Mouse (Mus musculus): ENCODE measurements around the gene Krt222. TPM values are rescaled to one million over a fixed set of nuclear protein-coding genes. Genes with fewer than 3 reads are reported as not detected.

Gene Krt222
- polyA plus RNA-seq, 1 experiment from 2014 or later, result 8.9 TPM

- no peak overlapping the region for H3K27ac ChIP-seq (replicated peaks)
- no peaks in the 10 kb centered on the region for H3K9me3 ChIP-seq
- no peak overlapping the region for H3K9ac ChIP-seq
- no peak for ATAC-seq (ENCODE audit: low FRiP score, low read depth)
- no peak overlapping the region for H3K4me3 ChIP-seq
- H3K36me3 ChIP-seq, result peaks cover 33% of the 10 kb centered on the region
- H3K27me3 ChIP-seq, result no peaks in the 10 kb centered on the region
- H3K4me1 ChIP-seq (replicated peaks), result no peaks in the 10 kb centered on the region
- WGBS, result 28% methylated on average over 2 of the region's 2 CpGs
- no peak overlapping the region for H3K4me2 ChIP-seq
Measured at GRCm38 (mm10) chr11:99207449-99207848, 36.4 kb downstream of the Krt222 start.

DNA sequence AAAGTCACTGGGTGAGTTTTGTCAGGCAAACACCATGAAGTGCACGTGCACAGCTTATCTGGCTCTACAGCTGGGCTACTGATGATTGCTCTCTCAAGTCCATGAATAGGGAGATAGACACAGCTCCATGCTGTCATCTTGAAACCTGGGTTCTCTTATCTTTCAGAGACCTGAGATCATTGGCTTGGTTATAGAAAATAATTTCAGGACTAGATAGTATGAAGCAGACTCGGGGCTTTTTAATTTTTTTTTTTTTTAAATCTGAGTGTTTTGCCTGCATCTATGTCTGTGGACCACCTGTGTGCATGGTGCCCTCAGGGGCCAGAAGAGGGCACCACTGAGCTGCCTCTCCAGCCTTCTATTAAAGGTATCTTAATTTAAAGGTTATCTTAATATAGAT is 36.9 kb downstream of the Krt222 start:
- no peak for ATAC-seq (ENCODE audit: low FRiP score, low read depth)
- no peaks in the 10 kb centered on the region for H3K9me3 ChIP-seq
- H3K4me1 ChIP-seq (replicated peaks), result no peaks in the 10 kb centered on the region
- no peak overlapping the region for H3K9ac ChIP-seq
- H3K4me3 ChIP-seq, result no peak overlapping the region
- no peak overlapping the region for H3K4me2 ChIP-seq
- peaks cover 28% of the 10 kb centered on the region for H3K36me3 ChIP-seq
- WGBS, result 39% methylated on average over 2 of the region's 2 CpGs
- H3K27me3 ChIP-seq, result no peaks in the 10 kb centered on the region
- H3K27ac ChIP-seq (replicated peaks), result no peak overlapping the region

DNA sequence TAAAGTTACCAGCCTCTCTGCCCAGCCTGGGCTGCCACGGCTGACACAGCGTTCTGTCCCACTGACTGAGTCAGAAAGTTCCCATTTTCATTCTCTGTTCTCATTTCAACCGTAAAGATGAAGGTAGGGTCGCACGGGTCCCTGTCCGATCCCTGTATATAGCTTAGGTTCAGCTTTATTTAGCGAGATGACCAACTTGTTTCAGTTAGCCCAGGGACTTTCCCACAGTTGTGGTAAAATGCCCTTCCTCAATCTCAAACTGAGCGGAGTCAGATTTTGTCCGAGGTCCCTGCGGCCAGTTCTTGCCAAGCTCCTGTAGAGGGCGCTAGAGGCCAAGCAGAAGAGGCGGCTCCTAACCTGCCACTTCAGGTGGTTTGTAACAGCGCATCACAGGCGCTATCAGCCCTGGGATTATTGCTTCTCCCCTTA is 54.7 kb downstream of the Krt222 start:
- no peaks in the 10 kb centered on the region for H3K9me3 ChIP-seq
- 23% methylated on average over 14 of the region's 14 CpGs for WGBS
- no peak overlapping the region for H3K9ac ChIP-seq
- H3K36me3 ChIP-seq, result no peaks in the 10 kb centered on the region
- no peak overlapping the region for H3K4me3 ChIP-seq
- no peaks in the 10 kb centered on the region for H3K4me1 ChIP-seq (replicated peaks)
- no peak overlapping the region for H3K4me2 ChIP-seq
- ATAC-seq (ENCODE audit: low FRiP score, low read depth), result no peak
- H3K27ac ChIP-seq (replicated peaks), result no peak overlapping the region
- peaks cover 6% of the 10 kb centered on the region; the same call in 1 of the 2 replicates for H3K27me3 ChIP-seq

DNA sequence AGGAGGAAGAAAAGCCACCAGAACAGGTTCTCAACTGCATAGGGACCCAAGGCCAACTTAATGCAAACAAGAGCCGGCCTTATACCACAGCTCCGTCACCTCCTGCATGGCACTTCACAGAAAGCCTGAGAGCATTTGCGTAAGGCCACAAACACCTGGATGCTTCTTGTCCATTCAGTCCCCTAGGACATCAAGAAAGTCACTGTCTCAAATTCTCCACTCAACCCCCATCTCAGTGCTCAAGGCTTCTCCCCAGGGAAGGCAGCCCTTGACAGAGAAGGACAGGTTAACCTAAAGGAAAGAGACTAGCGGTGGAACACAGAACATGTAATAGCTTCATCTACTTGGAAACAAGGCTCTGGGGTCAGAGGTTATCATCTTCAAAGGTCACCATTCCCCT is 56.5 kb downstream of the Krt222 start:
- Histone ChIP-seq H3K9ac (no peak overlapping the region), H3K4me1 (replicated peaks) (0 out of 2 replicates have a peak, but pooled peaks cover 3% of the 10 kb centered on the region), H3K27ac (replicated peaks) (no peak overlapping the region), H3K4me2 (no peak overlapping the region), H3K9me3 (no peaks in the 10 kb centered on the region), H3K27me3 (peaks cover 6% of the 10 kb centered on the region; the same call in 1 of the 2 replicates), H3K4me3 (no peak overlapping the region), H3K36me3 (no peaks in the 10 kb centered on the region)
- 94% methylated on average over 4 of the region's 4 CpGs for WGBS
- no peak for ATAC-seq (ENCODE audit: low FRiP score, low read depth)

DNA sequence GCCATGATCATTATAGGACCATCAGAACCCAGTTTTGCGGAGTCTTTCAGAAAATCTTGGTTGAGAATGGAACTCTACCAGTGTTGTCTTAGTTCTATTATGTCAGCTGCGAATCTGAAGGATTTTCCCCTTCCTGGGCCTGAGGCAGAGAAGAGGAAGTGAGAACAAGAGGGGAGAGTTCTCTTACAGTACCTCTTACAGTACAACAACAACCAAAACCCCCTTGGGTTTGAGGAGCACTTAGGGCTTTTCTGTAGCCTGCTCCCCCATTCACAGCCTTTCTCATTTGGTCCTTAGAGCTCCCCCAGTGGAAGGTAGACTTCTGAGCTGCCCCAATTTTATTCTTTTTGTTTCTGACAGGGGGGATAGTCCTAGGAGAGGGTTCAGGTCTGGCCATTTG is 57.0 kb downstream of the Krt222 start:
- 0 out of 2 replicates have a peak, but pooled peaks cover 3% of the 10 kb centered on the region for H3K4me1 ChIP-seq (replicated peaks)
- H3K4me3 ChIP-seq, result no peak overlapping the region
- H3K36me3 ChIP-seq, result no peaks in the 10 kb centered on the region
- 77% methylated on average over 2 of the region's 2 CpGs for WGBS
- no peak overlapping the region for H3K9ac ChIP-seq
- no peaks in the 10 kb centered on the region for H3K9me3 ChIP-seq
- no peak overlapping the region for H3K27ac ChIP-seq (replicated peaks)
- no peak overlapping the region for H3K4me2 ChIP-seq
- H3K27me3 ChIP-seq, result peaks cover 6% of the 10 kb centered on the region; the same call in 1 of the 2 replicates
- ATAC-seq (ENCODE audit: low FRiP score, low read depth), result no peak

Other genes starting within 250 kb of the Krt222 start
- gene Top2a, start 219.9 kb downstream of the Krt222 start, polyA plus RNA-seq (2015; fragmentation: Nextera tagmentation; extraction: Ambion mirVana), result 43.7 and 56.9 TPM in 2 replicates
- 145 and 146 TPM in 2 replicates for gene Igfbp4, start 202.8 kb downstream of the Krt222 start, polyA plus RNA-seq (2015; fragmentation: Nextera tagmentation; extraction: Ambion mirVana)
- 0.08 and 0.17 TPM in 2 replicates for gene Tns4, start 154.8 kb downstream of the Krt222 start, polyA plus RNA-seq (2015; fragmentation: Nextera tagmentation; extraction: Ambion mirVana)
- 0.08 TPM in 2 replicates for gene Ccr7, start 89.0 kb downstream of the Krt222 start, polyA plus RNA-seq (2015; fragmentation: Nextera tagmentation; extraction: Ambion mirVana)
- 253 and 266 TPM in 2 replicates for gene Smarce1, start 13.1 kb downstream of the Krt222 start, polyA plus RNA-seq (2015; fragmentation: Nextera tagmentation; extraction: Ambion mirVana)
- 0.13 TPM in 1 of 2 replicates, not detected in the other for gene Krt24, start 41.2 kb upstream of the Krt222 start, polyA plus RNA-seq (2015; fragmentation: Nextera tagmentation; extraction: Ambion mirVana)
- gene Krt25, start 78.9 kb upstream of the Krt222 start, polyA plus RNA-seq (2015; fragmentation: Nextera tagmentation; extraction: Ambion mirVana), result 0.81 and 0.96 TPM in 2 replicates
- gene Krt26, start 93.9 kb upstream of the Krt222 start, polyA plus RNA-seq (2015; fragmentation: Nextera tagmentation; extraction: Ambion mirVana), result 0.25 and 0.26 TPM in 2 replicates
- 0.16 TPM in 1 of 2 replicates, not detected in the other for gene Krt27, start 107.0 kb upstream of the Krt222 start, polyA plus RNA-seq (2015; fragmentation: Nextera tagmentation; extraction: Ambion mirVana)
- gene Krt28, start 130.8 kb upstream of the Krt222 start, polyA plus RNA-seq (2015; fragmentation: Nextera tagmentation; extraction: Ambion mirVana), result 0.54 and 0.65 TPM in 2 replicates
- gene Krt10, start 145.3 kb upstream of the Krt222 start, polyA plus RNA-seq (2015; fragmentation: Nextera tagmentation; extraction: Ambion mirVana), result 29.6 and 30.6 TPM in 2 replicates
- gene Krt12, start 178.2 kb upstream of the Krt222 start, polyA plus RNA-seq (2015; fragmentation: Nextera tagmentation; extraction: Ambion mirVana), result 0.30 TPM in 1 of 2 replicates, not detected in the other
- gene Krt20, start 194.1 kb upstream of the Krt222 start, polyA plus RNA-seq (2015; fragmentation: Nextera tagmentation; extraction: Ambion mirVana), result 0.14 and 0.24 TPM in 2 replicates
- gene Krt23, start 249.1 kb upstream of the Krt222 start, polyA plus RNA-seq (2015; fragmentation: Nextera tagmentation; extraction: Ambion mirVana), result 0.20 and 0.31 TPM in 2 replicates

Measured in hindbrain, embryonic 15.5 days (tissue).